Mouse (Mus musculus) cerebellum, adult 2 months (tissue): ENCODE data around the gene Lpgat1.

Experiments
- CTCF ChIP-seq: fragments of 200-500 bp; IDR thresholded peaks from 2 replicates; pipeline ENCODE4 v1.5.1; 2011; ENCODE audit warnings: low read depth, mild to moderate bottlenecking, control low read depth, low read length, moderate library complexity, borderline replicate concordance; ENCODE audit not compliant: insufficient read depth
- POLR2A ChIP-seq: fragments of 200-500 bp; IDR thresholded peaks from 2 replicates; pipeline ENCODE4 v1.6.1; 2011; ENCODE audit warnings: low read length, control low read depth, borderline replicate concordance; ENCODE audit not compliant: insufficient read depth

DNA sequence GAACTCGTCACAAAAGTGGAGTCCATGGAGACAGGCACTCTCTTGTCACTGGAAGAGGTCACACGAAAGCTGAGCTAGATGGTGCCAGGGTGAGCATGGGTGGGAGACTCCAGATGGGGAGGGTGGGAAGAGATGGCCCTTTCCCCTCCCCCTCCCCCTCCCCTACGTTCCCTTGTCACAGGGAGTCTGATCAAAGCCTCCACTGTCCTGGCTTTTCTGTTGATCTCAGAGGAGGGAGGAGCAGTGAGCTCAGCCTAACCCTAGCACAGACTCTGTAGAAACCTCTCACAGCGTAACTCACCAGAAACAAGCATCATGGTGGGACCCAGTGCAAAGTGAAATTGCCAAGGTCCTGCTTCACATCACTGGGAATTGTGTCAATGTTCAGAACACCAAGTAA is 69.7 kb downstream of the Lpgat1 start:
- TF ChIP-seq POLR2A: no peak
- no peak for TF ChIP-seq CTCF
